Mouse (Mus musculus): Measurements from ENCODE around the gene Pfkm.
A peak's percentile ranks its signal among the peaks of the same experiment; 100 is the strongest.

The Pfkm gene

DNA sequence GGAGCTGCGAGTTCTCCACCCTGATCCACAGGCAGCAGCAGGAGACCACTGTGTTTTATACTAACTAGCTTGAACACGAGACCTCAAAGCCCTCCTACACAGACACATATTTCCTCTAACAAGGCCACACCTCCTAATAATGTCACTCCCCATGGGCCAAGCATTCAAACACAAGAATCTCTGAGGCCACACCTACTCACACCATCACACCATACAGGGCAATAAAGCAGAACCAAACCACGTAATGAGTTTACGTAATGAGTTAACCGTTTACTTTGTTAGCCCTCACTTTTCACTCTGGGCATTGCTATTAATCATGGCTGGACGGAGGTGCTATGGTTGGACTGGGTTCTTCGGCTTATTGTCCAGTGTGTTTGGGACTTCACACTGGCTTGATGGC lies 47.4 kb downstream of the Pfkm start:
- DNase-seq (ENCODE audit: low spot score in 2 of 2) = no peak

DNA sequence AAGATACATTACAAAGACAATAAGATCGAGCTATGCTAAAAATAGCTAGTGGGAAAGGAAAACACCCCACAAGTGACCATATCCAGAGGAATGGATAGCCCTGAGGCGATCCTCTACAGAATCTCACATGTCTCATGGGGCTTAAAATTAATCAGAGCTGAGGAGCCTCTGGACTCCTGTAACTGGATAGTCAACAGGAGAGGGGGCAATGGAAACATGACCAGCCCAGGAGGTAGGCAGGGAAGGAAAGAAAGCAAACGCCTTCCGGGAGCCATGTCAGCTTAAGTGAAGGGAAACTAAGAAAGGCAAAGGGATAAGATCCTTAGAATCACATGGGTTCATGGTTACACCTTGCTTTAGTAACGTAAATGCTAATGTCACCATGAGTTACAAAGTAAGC lies 48.4 kb downstream of the Pfkm start:
- no peak for DNase-seq (ENCODE audit: low spot score in 2 of 2)

DNA sequence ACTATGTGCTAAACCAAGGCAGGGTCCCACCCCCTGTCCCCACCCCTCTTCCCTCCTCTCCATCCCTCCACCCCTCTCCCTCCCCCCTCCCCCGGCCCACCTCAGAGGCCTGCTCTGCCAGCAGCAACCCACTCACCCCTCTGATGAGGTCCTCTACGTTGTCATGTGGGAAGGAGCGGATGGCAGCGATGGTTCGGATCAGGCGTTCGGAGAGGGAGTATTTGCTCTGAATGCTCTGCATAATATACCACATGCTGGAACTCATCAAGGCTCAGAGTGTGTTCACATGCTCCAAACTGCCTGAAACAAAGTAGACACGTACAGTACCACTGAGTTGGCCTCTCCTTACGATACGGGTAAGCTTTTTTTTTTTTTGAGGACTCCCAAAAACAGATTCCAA lies 50.1 kb downstream of the Pfkm start:
- DNase-seq (ENCODE audit: low spot score in 2 of 2) = no peak

DNA sequence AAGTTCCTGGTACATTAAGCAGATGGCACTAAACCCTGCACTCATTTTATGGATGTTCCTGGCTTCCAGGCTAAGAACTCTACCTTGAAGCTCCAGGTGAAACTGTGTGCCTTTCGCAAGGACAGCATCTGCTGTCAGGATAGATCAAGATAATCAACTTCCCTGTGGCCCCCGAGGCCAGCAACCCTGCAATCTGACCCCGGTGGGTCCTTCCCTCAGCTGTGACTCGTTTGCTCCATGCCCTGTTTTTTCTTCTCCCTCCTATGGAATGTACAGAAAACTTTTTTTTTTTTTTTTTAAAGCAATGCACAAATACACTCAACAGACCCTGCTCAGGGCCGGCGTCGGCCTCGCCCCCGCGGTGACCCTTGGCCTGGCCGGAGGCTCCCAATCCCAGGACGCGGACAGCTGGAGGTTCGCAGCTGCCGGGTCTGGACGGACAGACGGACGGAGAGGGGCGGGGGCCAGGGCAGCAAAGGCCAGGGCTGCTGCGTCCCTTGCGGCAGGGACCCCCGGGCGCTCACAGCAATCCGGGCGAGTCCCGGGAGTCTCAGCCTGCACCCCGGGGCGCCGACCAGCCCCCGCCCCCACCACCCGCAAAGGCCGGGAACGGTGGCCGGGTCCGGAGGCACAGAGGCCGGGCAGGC lies 52.6 kb downstream of the Pfkm start:
- DNase-seq (ENCODE audit: low spot score in 2 of 2) = no peak

DNA sequence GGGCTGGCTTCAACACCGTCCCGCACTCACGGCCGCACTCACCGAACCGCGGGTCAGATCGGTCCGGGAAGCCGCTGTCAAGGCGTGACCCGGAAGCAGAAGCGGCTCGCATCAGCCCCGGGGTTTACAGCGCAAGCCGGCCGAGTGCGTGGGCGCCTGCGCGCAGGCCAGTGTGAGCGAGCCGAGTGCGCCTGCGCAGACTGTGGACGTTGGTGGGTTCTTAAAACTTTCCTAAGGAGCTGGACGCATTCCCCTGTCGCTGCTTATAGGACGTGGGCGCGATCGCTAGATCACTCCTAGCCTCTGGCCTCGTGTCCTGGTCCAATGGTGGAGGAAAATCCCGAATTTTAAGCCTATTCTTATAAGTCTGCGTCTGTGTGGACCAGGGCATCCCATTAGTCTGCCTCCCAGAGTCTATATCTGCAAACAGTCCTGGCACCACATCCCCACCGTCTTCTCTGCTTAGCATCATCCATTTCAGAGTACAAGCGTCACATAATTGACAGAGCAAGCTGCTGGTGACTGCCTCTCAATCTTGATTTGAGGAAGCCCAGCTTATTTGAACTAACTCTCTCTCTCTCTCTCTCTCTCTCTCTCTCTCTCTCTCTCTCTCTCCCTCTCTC lies 53.3 kb downstream of the Pfkm start:
- DNase-seq (ENCODE audit: low spot score in 2 of 2) = peak; percentile 90 to 97

DNA sequence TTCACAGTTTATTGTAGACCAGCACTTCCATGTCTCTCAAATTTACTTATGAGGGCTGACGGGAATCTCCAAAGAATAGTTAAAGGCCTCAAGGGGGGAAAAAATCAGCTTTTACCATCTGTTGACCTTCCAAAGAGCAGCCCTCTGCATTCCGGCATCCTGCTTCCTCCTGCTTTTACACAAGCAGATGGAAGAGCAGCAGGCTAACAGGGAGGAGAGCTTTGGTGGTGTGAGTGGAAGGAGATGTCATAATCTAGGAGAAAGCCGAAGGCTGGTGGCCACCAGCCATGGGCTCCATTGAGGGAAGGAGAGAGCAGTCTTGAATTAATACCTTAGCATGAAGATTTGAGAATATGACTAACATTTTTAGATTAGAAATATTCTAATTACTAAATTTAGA lies 56.0 kb downstream of the Pfkm start:
- DNase-seq (ENCODE audit: low spot score in 2 of 2) = no peak

DNA sequence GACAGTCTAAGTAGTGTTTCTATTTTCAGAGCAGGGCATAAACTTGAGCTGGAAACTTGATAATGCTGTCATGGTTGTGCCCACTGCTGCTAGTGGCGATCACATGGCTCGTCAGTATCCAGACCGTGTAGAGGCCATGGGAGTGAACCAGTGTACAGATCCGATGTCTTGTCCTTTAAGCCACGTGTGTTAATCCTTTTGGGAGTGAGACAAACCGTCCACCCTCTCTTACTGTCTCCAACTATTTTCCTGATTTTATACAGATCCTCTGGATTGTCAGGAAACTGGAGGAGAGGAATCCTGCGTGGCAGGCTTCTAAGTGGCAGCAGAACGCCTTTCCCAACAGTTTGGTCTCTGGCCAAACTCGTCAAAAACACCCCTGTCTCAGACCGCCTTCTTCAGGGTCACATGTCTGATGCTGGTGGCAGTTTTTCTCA lies 56.8 kb downstream of the Pfkm start:
- no peak for DNase-seq (ENCODE audit: low spot score in 2 of 2)

DNA sequence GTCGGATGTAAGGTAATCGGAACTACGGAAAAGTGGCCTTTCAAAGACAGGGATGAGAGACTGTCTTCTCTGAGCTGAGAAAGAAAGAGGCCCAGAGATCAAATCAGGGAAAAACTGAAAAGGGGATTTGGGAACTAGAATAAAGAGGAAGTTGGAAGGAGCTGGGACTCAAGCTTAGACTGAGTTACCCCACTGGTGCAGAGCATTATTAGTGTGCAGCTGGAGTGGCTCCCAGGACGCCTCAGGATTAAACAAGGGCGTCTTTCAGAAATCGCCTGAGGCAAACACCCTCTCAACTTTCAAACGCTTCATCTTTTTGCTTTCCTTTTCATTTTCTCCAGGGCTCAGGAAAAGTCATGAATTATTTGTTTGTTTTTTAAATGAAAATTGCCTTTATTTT lies 60.5 kb downstream of the Pfkm start:
- no peak for DNase-seq (ENCODE audit: low spot score in 2 of 2)

DNA sequence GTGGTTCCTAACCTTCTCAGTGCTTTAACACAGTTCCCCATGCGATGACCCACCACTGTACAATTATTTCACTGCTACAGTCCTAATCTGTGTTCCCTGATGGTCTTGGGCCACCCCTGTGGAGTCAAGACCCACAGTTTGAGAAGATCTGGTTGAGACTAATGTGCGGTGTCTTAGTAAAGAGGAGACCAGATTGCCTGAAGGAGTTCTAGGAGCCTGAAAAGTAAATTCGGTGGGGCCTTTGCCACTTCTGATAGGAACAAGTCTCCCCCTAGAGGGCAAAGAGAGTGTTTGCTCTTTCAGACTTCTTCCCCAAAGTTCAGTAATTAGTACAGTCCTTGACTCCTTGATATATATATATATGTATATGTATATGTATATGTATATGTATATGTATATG lies 61.2 kb downstream of the Pfkm start:
- no peak for DNase-seq (ENCODE audit: low spot score in 2 of 2)

DNA sequence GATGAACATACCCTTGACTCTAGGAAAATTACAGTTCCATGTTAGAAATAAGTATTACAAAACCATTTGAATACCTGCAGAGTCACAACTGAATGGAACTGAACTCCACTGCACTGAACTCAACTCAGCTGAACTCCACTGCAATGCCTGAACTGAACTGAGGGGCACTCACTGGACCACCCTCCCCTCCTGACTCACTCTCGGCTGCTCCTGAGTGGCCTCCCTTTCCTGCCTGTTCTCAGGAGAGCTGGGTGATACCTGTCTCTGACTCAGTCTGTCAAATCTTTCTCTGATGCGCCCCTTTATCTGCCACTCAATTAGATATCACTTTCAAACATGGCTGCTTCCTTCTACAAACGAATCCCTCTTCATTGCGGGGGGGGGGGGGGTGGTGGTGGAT lies 61.8 kb downstream of the Pfkm start:
- DNase-seq (ENCODE audit: low spot score in 2 of 2) = no peak

DNA sequence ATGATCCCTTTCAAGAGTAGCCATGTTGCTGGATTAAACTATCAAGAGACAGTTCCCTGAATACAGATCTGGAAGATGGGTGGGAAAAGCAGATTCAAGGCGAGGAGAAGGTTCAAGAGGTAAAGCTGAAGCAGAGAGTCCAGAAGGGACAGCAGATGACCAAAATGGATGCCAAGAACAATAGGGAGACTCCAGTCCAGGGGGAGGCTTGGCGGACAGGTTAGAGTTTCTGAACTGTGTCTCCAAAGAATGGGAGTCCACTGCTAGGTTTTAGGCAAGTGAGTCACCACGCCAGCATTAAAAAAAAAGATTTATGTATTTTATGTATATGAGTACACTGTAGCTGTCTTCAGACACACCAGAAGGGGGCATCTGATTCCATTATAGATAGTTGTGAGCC lies 62.2 kb downstream of the Pfkm start:
- no peak for DNase-seq (ENCODE audit: low spot score in 2 of 2)

DNA sequence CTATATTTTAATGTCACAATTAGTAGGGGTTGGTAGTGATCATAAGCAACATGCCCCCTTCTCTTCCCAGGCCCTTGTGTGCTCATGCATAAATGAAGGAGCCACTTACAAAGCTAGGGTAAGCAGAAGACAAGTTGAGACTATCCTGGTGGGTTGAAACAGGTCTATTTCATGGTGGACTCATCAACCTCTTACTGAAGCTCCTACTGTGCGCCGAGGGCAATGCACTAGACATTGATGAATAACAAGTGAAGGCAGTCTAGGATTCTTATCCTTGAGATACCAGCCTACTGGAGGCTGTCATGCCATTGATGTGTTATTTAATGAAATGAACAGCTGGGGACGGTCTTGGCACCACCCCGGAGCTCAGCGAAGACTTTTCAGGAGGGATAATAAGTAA lies 62.9 kb downstream of the Pfkm start:
- DNase-seq (ENCODE audit: low spot score in 2 of 2) = no peak

DNA sequence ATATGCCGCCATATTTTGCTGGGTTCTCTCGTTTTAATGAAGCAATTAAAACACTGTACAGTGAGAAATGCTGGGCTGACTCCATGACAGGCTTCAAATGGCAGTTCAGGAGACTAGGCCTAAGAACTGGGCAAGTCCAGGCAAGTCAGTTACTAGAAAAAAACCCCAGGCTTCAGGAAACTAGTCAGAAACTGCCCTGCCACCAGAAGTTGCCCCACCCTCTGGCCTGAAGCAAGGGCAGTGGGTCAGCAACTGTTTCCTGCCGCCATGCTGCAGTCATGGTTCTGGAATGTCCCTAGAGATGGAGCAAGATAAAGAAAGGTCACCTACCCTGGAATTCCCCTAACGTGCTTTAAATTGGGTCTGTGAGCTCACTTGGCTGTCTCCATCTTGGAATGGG lies 63.6 kb downstream of the Pfkm start:
- DNase-seq (ENCODE audit: low spot score in 2 of 2) = no peak

DNA sequence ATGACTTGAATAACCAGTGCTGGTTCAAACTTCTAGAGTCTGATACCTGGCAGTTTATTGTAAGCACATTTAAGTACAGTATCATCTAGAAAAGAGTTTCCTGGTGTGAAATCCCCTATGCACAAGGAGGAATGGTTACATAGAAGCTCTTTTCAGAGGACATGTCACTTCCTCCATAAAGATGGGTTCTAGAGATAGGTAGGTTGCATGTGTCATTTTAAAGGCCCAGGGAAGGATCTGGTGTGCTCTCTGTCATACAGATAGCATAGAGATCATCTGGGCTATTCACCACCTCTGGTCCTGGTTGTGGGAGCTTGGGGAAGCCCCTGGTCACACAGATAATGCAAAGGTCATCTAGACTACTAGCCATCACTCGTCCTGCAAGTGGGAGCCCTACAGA lies 64.9 kb downstream of the Pfkm start:
- DNase-seq (ENCODE audit: low spot score in 2 of 2) = no peak

DNA sequence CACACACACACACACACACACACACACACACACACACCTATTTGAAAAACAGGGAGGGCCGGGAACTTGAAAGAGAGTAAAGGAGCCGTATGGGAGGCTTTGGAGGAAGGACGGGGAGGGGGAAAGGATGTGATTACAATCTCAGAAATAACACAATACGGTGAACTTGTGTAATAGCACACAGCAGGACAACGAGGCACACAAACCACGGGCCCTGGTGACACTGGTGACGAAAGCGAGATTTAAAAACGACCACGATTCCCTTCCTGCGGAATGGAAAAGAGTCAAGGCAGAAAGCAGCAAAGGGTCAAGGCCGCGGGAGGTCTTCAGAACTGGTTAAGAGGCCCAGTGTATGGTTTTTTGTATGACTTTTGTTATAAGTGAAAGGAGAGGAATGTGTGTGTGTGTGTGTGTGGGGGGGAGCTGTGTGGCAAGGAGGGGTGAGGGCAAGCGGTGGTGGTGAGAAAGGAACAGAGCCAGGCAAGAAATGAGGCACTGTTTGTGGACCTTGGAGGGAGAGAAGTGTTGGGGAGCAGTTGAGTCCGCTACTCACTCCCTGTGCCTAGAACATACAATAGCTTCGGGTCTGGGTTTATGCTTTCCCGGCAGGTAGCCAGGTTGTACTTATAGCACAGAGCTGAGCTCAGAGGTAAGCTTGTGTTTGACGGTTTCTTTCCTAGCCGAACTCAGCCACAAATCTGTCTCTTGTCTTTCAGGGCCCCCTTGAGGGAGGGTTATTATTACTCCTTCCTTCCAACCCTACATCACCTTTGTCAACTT lies 68.8 kb downstream of the Pfkm start:
- no peak for DNase-seq (ENCODE audit: low spot score in 2 of 2)

DNA sequence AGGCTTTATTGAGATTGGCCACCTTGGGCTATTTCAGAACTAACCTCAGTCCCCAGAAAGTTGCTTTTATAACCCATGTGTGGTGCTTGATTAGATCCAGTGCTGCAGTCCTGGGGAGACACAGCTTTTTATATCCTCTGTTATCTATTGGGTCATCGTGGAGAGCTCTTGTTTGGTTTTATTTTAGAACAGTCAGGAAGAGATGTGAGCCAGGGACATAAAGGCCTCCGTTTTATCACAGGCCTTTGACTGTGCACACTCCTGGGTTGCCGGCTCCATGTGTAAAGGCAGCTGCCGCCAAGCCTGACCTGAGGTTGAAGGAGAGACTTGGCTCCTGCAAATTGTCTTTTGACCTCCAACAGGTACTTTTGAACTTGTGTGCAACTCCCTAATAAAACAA lies 70.2 kb downstream of the Pfkm start:
- no peak for DNase-seq (ENCODE audit: low spot score in 2 of 2)

DNA sequence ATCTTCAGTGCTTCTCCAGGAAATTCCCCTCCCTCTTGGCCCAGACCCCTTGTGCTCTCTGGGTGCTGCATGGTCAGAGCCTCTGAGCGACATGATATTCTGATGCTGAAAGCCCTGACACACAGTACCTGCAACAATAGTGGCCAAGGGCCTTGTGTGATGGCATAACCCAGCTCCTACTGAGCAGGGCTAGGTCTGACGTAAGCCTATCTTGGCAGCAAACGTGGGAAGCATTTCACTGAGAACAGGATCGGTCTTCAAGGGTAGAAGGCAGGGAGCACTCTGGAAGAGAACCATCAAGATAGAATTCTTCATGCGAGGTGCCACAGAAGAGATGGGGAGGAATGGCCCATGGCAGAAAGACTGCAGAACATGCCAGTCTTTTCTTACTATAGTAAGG lies 73.1 kb downstream of the Pfkm start, which contains the start of gene Asb8:
Asb8 (minus strand) TSS at position 101 of the 400 bp plus-strand sequence.
- no peak for DNase-seq (ENCODE audit: low spot score in 2 of 2)

DNA sequence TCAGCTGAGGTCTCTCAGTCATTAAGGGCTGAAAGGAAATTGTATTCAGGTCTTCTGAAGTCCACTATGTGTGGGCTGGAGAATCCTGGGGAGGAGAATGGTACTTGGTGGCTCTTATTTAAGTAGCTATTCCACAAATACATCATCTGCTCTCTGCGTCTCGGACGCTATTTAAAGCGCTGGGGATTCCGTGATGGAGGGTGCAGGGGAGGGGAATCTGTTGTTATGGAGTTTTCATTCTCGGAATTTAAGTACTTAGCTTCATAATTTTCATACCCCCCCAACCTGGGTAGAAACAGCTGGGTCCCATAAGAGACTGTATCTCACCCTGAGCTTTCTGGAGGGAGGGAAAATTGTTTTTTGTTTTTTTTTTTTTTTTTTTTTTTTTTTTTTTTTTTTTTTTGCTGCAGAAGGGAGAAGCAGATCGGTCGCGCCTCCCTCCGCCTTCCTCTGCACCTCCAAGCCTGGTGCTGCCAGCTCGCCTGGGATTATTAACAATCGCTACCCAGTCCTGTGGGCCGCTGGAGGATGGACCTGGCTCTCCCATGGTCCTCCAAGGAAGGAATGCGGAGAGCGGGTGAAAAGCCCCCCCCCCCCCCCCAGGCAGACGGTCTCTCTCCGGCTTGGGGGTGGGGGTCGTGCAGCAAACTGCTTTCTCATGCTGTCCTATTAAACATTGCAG lies 74.7 kb downstream of the Pfkm start, which contains the start of gene Ccdc184:
Ccdc184 (plus strand) TSS at position 196 of the 682 bp plus-strand sequence.
- no peak for DNase-seq (ENCODE audit: low spot score in 2 of 2)

DNA sequence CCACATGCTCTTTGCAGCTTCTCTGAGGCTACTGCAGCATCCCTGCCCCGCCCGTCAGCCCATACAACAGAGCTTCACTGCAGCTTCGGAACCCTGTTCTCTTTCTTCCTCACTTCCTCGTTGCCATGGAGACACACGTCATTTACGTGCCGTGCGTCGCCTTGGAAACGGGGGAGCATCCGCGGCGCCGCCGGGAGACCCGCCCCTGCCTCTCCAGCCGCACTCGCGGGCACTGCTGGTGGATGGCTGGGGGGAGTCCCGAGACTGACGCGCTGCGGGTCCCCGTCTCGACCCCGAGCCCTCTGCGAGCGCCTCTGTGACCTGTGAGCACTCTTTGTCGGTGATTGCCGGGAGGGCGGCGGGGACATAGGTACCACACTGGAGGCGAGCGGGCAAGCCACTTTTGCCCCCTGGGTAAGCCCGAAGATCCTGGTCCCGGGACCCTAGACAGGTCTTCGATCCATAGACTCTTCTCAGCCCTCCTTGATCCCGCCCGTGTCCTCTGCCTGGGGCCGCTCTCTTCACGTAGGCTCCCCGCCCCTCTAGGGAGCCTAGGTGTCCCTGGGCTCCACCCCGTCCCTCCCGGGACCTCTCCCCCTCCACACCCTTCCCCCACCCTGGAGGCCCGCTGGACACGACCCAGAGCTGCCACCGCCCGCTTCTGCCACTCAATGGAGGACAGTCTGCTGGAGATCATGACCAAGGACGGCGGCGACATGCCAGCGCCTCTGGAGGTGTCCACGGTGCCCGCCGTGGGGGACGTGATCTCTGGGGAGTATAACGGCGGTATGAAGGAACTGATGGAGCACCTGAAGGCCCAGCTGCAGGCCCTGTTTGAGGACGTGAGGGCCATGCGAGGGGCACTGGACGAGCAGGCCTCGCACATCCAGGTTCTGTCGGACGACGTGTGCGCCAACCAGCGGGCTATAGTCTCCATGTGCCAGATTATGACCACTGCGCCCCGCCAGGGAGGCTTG lies 75.5 kb downstream of the Pfkm start:
- DNase-seq (ENCODE audit: low spot score in 2 of 2) = peak; percentile 22 to 68

DNA sequence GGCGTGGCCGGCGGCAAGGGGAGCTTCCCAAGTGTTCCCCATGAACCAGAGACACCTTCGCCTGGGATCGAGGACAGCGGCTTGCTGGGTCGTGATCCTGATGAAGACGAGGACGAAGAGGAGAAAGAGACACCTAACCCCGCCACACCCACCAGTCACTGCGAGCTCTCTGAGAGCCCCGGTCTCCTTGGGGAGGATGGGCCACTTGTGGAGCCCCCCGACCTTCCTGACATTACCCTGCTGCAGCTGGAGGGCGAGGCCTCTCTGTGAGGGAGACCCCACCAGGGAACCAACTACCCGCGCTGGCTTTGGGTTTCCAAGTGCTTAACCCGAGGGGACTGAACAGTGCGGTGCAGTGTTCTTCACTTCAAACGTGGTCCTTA lies 76.2 kb downstream of the Pfkm start:
- DNase-seq (ENCODE audit: low spot score in 2 of 2) = no peak

DNA sequence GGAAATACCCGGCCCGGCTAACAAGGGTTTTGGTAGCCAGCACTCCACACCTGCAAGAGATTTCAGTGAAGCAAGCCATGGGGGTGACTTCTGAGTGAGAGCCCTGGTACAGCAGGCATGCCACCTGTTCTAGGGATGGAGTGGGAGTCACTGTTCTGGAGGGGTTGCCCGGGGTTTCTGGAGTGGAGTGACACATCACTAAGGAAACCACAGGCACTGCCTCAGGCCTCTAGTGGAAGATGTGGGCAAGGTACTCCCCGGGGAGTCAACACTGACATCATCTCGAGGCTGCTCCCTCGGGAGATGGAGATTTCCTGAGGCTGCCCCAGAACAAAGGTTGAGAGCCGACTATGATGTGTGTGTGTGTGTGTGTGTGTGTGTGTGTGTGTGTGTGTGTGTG lies 78.0 kb downstream of the Pfkm start:
- no peak for DNase-seq (ENCODE audit: low spot score in 2 of 2)

Data from spleen, postnatal 4 days (tissue).